Mouse (Mus musculus): ENCODE measurements around the gene Olfr314.
"Not testable (repeated sequence)": the region's sequence is repeated elsewhere in the genome, so short reads cannot be mapped to it uniquely, and the experiment has no call there.

GRCm38 (mm10) chr11:58828937-58829336 is 46.2 kb downstream of the Olfr314 start, which contains the start of gene Olfr312:
- not testable (repeated sequence) for TF ChIP-seq EP300 (IDR thresholded peaks at IDR 0.05; ENCODE audit: low read depth in 1 of 2, low read length in 2 of 2); CTCF (IDR thresholded peaks at IDR 0.05 in 2 of 3, conservative IDR thresholded peaks at IDR 0.05 in 1 of 3; ENCODE audit: control insufficient read depth in 1 of 3, insufficient read depth in 1 of 3, low read depth in 2 of 3, low read length in 3 of 3, poor library complexity in 1 of 3, severe bottlenecking in 1 of 3); SMC3 (IDR thresholded peaks at IDR 0.05; ENCODE audit: low read depth, low read length); MYC (IDR thresholded peaks at IDR 0.05; ENCODE audit: low read depth, low read length); ZMIZ1 (IDR thresholded peaks at IDR 0.05; ENCODE audit: low read depth, low read length); GATA1 (IDR thresholded peaks at IDR 0.05; ENCODE audit: low read depth, low read length); POLR2A (IDR thresholded peaks at IDR 0.05; ENCODE audit: control insufficient read depth in 1 of 2, insufficient read depth in 1 of 2, low read depth in 1 of 2, low read length in 2 of 2, poor library complexity in 1 of 2); E2F4 (IDR thresholded peaks at IDR 0.05; ENCODE audit: borderline replicate concordance, low read depth, low read length)

Data from MEL (cell line).